Mouse (Mus musculus) cerebellum, postnatal 14 days (tissue): ENCODE measurements at regions not wholly inside any gene's neighbourhood (a gene's known extent, or its start where the extent isn't known, plus 50 kb on each side); places are given as distances from the start of the nearest gene placed in this dataset.

Experiments used
- DNase-seq, 2 experiments: peaks; one replicate each; pipeline ENCODE4 v3.0.0; 2021; ENCODE audit warnings: mixed read lengths in 2 of 2

- DNase-seq: no peak
Measured at GRCm38 (mm10) chr11:31721908-31722307, 50.2 kb upstream of the Bod1 start.

GRCm38 (mm10) chr11:31724506-31724905, 52.8 kb upstream of the Bod1 start:
- DNase-seq: no peak

- no peak for DNase-seq
Measured at GRCm38 (mm10) chr11:31725936-31726647, 54.4 kb upstream of the Bod1 start.

GRCm38 (mm10) chr11:31727289-31727688, 55.6 kb upstream of the Bod1 start:
- DNase-seq: no peak

- DNase-seq: peak in 1 of 2 experiments; percentile 37
Measured at GRCm38 (mm10) chr11:31729728-31730127, 58.0 kb upstream of the Bod1 start.

GRCm38 (mm10) chr11:31730181-31730580, 58.5 kb upstream of the Bod1 start:
- no peak for DNase-seq

GRCm38 (mm10) chr11:31730680-31731079, 59.0 kb upstream of the Bod1 start:
- no peak for DNase-seq

- no peak for DNase-seq
Measured at GRCm38 (mm10) chr11:31731459-31731858, 59.8 kb upstream of the Bod1 start.

- no peak for DNase-seq
Measured at GRCm38 (mm10) chr11:31732342-31732741, 60.7 kb upstream of the Bod1 start.

GRCm38 (mm10) chr11:31732958-31733357, 61.3 kb upstream of the Bod1 start:
- DNase-seq: no peak

GRCm38 (mm10) chr11:31734091-31734490, 62.4 kb upstream of the Bod1 start:
- DNase-seq: peak; percentile 48 to 56

GRCm38 (mm10) chr11:31735257-31735656, 63.6 kb upstream of the Bod1 start:
- no peak for DNase-seq

GRCm38 (mm10) chr11:31736086-31736485, 64.4 kb upstream of the Bod1 start:
- no peak for DNase-seq

- DNase-seq: no peak
Measured at GRCm38 (mm10) chr11:31736556-31737089, 64.9 kb upstream of the Bod1 start.

GRCm38 (mm10) chr11:31738148-31739021, 66.7 kb upstream of the Bod1 start:
- peak; percentile 48 to 59 for DNase-seq

GRCm38 (mm10) chr11:31740409-31740808, 68.7 kb upstream of the Bod1 start:
- DNase-seq: no peak

- no peak for DNase-seq
Measured at GRCm38 (mm10) chr11:31742160-31742559, 70.5 kb upstream of the Bod1 start.

- DNase-seq: no peak
Measured at GRCm38 (mm10) chr11:31744076-31744785, 72.5 kb upstream of the Bod1 start.

GRCm38 (mm10) chr11:31745028-31745865, 73.6 kb upstream of the Bod1 start:
- no peak for DNase-seq

- no peak for DNase-seq
Measured at GRCm38 (mm10) chr11:31745866-31746248, 74.2 kb upstream of the Bod1 start.

GRCm38 (mm10) chr11:31746488-31746887, 74.8 kb upstream of the Bod1 start:
- DNase-seq: no peak

- DNase-seq: no peak
Measured at GRCm38 (mm10) chr11:31746939-31747338, 75.3 kb upstream of the Bod1 start.
